Mouse (Mus musculus) small intestine, adult 2 months (tissue): ENCODE data around the gene Aff1.

ENCODE experiments used
- CTCF ChIP-seq: fragments of 200-500 bp; IDR thresholded peaks from 2 replicates; pipeline ENCODE4 v1.5.1; 2012; ENCODE audit warnings: low read depth, mild to moderate bottlenecking, control low read depth, inconsistent platforms, low read length, moderate library complexity, mixed read lengths; ENCODE audit not compliant: insufficient replicate concordance, insufficient read length; ENCODE audit errors: extremely low read depth
- POLR2A ChIP-seq: fragments of 200-500 bp; IDR thresholded peaks from 2 replicates; pipeline ENCODE4 v1.6.1; 2012; ENCODE audit warnings: low read depth, mild to moderate bottlenecking, control low read depth, inconsistent platforms, low read length, moderate library complexity

DNA sequence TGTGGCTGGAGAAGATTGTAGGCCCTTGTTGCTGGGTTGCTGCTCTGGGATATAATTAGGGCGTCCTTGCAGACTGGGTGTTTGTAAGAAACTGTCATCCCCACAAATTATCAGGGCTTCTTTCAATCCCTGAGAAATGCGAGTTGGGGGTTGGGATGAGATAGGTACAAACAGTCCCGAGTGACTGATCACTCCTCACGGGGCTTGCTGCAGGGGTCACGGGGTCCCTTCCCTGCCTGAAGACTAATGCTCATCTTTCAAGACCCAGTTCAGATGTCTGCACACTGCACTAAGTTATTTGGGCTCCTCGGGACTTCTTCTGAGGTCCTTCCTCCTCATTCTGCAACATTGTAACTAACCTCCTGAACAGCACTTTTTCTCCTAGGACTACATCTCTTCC lies 79.2 kb downstream of the Aff1 start:
- TF ChIP-seq POLR2A, result no peak
- TF ChIP-seq CTCF, result no peak
